Mouse (Mus musculus) kidney, postnatal 14 days (tissue): ENCODE data around the gene Rps13.

Experiments used
- DNase-seq: peaks from one replicate; pipeline ENCODE4 v3.0.0; 2022; ENCODE audit warnings: mixed read lengths

Rps13 gene

DNA sequence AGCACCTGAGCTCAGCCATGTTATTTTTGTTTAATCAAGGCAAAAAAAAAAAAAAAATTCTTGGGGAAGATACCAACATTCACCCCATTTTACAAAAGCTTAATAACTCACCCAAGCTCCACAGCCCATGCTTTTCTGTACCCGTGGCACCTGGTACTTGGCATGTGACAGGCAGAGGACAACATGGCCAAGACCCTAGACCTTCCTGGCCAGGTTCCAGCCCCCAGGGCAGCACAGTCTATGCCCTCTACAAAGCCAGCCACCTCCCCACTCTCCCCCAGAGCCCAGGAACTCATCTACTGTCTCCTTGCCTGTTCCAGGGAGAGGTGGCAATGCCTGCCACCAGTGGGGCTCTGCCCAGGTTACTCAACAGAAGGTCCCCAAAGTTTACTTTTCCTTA is 43.4 kb downstream of the Rps13 start:
- DNase-seq, result no peak

DNA sequence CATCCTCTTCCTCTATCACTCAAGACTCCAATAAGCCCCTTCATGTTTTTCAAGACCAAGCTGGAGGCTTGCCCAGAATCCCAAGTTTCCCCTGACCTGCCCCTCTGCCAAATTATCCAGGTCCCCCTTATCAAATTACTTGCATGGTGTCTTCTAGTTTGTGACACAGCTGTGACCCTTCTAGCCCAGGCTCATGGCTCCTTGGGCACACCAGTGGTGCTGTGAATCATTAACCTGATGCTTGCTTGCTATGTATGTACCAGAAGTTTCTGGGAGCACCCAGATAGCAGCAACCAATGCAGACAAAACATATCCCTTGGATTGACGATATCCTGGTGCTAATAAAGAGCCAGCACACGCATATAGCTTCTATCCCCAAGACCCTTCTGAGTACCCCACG is 45.0 kb downstream of the Rps13 start:
- peak; percentile 71 for DNase-seq

DNA sequence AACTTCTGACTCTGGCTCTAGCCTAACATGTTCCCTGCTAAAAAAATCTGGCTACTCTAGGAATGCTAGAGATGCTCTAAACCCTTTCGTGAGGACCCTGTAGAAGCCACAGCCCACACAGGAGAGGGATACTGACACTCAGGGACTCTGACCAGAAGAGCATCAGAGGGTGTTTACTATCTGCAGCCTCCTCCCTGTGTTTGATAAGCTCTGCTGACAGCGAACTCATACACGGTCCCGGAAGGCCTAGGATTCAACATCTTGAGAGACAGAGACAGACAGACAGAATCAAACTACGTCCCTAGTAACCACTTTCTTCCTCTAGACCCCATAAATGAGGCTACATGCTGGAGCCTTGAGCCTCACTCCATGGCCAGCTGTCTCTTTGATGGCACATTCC is 46.0 kb downstream of the Rps13 start:
- no peak for DNase-seq

DNA sequence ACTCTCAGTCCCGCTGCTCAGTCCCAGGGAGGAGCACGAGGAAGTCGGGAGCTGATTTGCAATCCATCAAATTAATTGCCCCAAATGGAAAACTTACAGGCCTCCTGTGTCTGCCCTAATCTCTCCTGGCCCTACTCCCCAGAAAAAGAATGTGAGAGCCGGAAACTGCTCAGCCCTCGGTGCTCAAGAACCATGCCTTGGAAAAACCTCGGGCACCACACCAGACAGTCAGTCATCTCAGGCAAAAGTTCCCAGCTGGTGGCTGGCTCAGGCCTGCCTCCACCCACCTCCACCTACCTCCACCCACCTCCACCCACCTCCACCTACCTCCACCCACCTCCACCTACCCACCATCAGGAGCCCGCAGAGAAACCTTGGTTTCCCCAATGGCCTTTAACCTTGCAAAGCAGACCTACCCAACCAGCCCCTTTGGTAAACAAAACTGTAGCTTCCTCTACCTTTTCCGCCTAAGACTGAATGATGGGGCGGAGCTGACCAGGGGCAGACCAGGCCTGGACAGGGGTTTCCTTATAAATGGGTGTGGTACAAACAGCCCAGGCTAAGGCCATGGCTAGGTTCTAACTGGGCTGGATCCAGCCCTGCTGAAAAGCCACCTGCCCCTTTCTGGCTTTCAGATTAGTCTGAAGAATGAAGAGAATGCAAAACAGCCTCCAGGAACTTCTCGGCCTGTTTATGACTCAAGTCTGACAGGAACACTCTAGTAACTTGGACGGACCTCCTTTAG is 47.2 kb downstream of the Rps13 start:
- DNase-seq, result peak; percentile 59

DNA sequence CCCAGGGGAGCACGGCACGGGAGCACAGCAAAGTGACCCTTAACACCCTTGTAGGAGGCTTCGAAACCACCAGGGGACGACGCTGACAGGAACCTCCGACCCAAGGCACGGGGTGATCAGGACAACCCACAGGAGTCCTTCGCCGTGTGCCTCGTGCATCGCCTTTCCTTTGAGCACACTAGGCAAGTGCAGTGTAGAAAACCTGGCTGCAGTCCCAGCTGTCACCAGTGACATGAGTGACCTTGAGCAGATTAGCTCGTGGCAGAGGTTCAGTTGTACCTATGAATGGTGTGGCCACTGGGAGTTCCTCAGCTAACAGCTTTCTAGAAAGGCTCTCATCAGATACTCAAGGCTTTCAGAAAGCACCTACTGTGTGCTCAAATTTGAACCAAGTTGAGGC is 47.8 kb downstream of the Rps13 start:
- peak; percentile 83 for DNase-seq

DNA sequence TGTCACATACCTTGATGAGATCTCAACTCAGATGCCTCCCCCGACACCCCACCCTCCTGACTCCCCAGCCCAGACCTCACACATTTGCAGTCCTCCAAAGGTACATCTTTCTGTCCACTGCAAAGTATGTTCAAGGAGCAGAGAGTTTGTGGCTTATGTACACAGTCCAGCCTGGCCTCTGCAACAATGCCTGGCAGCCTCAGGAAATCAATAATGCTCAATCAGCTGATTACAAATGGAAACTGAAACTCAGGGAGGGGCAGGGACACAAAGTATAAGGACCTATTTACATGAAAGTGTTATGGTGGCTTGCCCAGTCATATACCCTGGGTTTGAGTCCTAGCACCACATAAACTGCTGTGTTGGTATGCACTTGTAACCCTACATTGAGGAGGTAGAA is 48.8 kb downstream of the Rps13 start:
- no peak for DNase-seq

DNA sequence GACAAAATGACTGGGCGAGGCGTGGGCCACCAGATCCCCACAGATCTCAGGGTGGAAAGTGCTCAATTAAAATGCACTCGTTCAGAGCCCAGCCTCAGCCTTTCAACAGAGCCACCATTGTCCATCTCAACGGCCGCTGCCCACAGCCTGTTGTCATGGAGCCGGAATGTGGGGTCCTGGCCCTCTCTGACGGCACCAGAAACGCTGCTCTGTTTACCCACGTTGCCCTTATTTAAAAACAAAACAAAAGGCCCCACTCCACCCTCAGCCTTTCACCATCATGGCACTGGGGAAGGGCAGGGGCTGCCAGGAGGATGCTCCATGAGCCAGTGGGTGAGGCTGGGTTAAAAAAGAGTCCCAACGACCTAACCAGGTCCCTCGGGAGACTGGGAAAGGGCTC is 51.2 kb downstream of the Rps13 start:
- DNase-seq, result no peak
